Mouse (Mus musculus): Measurements from ENCODE around the gene Foxp1.

The Foxp1 gene

DNA sequence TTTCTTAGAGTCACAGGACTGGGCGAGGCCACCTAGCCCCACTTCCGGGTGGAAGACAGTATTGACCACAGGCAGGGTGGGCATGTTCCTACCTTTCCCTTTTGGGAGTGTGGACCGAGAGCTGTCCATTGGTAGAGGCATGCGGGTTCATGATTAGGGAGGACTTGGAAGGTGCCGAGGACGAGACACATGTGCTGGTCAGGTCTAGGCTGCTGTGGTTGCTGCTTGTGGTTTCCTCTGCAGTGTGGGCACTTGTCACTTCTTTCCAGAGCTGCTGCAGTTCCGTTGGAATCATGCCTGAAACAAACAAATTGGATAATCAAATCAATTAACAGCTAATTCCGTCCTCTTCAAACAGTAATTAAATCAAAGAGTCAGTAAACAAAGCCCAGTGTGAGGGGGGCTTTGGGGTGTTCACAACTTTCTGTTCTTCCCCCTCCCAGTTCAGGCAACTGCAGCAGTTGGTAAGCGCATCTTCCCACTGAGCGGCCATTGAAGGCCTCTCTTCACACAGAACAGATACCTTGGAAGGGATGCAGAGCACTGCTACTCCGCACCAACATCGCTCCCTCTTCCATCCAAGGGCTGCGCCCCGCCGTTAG, 519.3 kb downstream of the Foxp1 start:
- no peak for DNase-seq

DNA sequence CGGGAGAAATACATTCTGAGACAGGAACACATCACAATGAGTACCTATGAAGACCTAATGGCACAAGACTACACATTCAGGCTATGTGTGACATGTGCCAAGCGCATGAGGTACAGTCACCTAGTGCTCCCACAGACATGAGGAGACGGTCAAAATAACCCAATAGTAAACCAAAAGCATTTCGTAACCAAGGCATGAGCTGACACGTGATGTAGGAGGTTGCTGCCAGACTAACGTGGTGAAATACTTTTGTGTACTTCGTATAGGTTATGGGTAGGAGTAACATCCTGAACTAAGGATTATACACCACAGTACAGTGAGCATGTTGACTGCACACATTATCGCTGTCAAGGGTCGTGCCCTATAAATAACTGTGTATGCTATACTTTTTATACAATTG, 520.9 kb downstream of the Foxp1 start:
- no peak for DNase-seq

DNA sequence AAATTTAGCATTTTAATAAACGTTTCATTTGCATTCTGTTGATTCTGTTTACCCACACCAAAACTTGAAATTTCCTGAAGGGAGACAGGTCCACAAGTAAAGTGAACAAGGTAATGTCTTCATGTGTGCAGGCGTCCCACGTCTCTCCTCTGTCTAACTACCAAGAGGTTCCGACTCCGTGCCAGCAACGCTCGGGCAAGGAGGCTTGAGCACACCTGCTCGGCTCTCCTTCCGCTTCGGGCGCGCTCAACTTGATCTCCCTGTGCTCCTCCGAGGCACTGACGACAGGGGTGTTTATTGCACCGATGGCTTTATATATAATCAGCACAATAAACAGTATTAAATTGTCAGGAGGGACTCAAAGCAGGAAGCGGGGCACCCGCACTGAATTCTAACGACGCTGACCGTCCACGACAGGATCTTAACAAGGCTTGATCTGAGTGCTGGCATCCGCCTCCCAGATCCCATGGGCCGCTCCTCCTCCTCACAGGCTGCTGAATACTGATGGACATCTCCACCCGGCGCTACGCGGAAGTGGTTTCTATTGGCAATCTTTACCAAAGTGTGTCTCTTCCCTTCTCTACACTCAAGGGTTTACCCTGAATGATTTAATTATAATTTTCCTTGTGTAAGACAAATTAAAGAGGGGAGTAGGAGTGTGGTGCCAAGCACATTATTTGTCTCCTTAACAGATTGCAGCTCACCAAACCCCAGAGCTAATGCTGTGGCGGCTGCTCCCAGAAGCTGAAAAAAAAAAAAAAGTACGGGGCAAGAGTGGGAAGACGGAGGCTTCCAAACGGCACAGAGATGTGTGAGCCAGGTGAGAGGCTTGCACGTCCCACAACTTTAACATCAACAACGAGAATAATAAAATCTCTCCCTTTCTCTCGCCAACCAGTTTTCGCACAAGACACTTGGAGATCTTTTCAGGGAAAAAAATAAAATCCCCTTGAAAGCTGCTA, 523.3 kb downstream of the Foxp1 start:
- DNase-seq = no peak

DNA sequence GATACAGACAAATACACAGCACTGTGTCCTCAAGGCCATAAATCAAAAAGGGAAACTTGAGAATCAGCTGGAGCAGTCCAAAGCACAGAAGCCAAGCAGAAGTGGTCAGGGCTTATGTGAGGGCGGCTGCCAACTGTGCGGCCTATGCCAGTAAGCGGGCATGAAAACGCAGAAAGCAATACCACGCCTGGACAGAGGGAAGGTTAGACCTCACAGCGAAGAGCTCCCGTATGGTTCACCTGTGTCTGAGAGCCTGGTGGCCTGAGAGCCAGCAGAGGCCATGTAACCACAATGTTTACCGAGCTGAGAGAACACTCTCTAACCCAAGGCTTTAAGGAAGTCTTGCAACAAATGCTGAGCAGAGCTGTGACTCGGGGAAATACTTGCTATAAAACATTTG, 524.8 kb downstream of the Foxp1 start:
- no peak for DNase-seq

DNA sequence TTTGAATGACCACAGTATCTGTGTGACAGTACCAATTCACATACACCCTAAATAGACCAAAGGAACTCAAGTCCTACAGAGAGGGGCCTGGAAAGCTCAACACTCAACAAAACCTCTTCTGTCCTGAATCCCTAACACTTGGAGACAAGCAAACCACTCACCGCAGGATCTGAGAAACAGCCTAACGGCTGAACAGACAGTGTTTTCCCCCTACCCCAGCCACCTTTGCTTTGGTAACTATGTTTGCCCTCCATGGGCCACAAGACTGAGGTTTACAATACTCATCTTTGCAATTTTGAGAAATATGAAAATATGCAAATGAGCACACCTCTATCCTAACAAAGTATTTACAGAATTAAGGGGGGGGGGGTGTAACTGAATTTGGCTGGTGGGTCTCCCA, 525.7 kb downstream of the Foxp1 start:
- DNase-seq = no peak

DNA sequence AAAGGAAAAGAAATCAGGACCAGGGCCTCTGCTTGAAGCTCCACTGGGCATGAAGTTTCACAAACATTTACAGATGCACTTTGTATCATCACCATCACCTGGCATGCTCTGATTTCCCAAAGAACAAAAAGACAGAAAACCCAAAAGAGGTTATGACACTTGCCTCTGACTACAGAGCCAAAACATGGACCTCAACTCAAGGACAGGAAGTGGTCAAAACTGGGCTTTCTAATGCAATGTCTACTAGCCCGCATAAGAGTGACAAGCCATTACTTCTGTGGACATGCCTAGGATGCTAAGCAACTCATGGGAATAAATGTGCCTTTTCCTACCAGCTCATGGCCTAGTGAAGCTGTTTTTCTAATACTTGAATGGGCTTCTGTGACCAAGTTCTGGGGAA, 526.2 kb downstream of the Foxp1 start:
- DNase-seq = no peak

DNA sequence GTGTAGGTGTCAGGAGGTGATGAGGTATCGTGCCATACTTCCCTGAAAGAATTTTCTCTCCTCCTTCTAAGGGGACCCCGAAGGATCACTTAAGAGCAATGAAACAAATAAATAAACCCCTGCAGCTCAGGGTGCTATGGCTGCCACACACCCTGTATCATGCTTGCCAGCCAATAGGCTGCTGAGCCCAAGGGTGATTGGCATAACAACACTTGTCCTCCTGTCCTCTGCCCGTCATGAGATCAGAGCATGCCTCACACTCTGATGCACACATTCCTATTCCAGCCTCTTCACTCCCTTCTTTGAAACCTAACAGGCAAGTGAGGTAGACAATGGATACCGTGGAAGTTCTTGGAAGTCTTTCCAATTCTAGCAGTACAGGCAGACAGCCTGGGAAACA, 526.8 kb downstream of the Foxp1 start:
- no peak for DNase-seq

DNA sequence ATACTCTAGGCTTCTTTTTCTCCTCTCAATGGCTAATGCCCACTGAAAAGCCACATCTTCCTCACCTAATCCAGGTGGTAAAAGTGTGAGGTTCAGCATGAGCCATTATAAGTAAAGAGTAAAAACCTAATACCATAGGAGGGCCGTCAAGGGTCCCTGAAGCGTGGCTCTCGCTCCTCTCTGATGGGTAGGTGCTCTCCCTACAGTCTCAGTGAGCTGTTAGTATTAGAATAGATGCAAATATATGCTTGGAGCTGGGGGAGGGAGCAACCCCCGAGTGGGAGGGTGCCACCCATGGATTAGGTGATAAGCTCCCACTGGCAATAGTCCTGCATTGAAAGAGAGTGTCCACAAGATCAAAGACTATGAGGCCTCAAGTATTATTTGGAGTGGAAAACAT, 527.6 kb downstream of the Foxp1 start:
- no peak for DNase-seq

DNA sequence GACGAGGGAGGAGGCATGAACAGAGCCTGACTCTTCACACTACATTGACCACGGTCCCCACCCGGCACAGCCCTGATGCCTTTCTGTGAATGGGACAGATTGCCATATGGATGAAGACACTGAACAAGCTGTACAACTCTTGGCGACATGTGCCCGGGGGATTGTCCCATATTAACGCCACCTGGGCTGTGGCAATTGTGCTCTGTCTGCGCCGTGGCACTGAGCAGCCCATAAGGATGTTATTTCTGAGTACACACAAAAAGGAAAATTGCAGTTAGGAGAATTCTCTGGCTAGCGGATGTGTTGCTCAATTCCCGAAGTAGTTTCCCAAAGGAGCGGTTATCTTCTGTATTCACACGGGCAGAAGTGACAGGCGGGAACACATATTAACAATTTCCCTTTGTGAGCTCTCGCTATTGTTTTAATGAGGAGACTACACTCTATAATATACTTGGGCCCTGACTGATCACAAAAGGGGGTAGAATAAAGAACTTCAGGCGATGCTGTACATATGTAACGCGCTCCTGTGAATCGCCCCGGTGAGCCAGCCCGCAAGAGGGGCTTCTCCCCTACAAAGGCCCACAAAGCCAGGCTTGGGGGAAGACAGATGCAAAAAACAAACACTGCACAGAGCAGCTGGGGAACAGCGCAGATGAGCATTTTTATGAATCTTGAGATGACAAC, 528.3 kb downstream of the Foxp1 start:
- DNase-seq = no peak

DNA sequence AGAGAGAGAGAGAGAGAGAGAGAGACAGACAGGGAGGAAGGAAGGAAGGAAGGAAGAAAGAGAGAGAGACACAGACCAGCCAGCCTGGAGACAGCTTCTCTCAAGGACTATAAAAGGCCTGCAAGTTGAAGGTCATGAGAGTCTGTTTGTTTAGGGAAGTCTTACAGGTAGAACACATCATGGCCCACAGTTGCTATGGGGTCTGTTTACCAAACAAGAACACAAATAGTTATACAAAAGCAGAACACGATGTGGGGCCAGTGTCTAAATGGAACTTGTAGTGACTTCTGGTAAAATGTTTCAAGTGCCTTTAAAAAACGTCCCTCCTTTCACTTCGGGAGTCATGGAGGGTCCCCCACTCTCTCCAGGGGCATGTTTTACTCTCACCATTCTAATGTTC, 529.3 kb downstream of the Foxp1 start:
- no peak for DNase-seq

DNA sequence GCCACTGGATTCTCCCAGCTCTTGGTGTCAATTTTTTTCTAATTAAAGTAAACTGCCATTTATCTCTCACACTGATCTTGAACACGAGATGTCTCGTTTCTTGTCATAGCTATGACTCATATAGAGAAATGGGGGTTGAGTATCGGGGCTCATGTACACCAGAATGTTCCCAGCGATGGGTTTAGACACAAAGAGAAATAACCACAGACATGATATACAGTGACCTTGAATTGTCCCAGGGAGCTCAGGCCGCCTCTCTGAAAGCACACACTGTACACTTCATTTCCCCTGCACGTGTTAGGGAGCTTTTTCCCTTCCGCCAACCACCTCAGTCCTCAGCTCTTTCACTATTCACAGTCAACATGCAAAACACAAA, 529.8 kb downstream of the Foxp1 start:
- DNase-seq = no peak

DNA sequence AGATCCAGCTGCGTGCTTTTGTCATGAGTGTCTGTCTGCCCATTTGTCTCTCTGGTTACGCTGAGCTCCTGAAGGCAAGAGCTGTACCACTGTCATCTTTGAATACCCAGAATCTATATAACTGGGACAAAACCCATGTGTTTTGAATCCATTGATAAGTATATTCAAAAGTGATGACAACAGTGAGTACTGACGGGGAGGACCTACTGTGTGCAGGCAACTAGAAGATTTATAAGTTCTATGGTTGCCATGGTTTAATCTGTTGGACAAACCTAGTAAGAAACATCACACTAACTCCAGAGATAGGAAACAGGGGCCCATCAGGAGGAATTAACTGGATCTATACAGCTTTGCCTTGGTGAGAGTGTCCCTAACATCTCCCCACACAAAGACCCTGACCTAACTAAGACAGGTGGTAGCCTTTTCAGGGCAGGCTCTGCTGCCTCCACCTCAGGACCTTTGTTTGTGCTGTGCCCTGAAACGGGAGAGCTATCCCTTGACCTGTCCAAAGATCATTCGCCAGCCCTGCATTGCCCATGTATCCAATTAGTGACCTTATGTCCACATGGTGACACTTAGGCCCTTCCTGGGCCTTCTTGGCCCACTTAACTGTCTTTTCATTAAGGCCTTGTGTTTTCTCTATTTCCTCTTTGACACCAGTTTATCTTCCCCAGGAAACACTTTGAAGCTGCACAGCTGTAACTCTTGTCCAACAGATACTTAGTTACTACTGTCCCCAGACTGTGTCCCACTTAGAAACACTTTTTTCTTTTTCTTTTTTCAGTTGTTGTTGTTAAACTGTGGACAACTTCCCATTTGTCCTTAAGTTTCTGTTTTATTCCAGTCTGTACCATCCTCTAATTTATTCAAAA, 530.4 kb downstream of the Foxp1 start:
- DNase-seq = no peak

DNA sequence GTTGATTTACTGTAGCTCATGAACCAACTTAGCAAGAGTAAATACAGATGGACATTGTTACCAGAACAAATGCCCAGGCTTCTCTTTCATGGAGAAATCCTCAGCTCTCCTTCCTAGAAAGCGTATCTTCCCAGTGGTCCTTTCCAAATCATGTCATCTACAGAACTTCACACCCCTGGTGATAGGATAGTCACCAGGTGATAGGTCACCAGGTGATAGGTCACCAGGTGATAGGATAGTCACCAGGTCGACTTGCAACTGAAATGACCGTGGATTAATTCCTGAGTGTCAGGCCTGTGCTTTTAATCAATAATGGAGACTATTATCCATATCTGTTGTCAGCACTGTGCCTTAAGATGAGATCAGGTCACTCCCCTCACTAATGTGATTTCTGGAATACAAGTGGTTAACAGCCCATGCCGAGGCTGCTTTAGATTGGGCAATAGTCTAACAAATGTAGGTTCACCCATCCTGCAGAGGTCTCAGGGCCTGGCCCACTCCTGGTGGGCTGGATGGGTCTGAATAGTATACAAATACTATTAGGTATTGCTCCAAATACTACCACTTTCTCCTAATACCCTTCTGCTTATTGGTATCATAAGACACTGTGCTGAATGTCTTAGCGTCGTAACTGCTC, 534.9 kb downstream of the Foxp1 start:
- DNase-seq = no peak

DNA sequence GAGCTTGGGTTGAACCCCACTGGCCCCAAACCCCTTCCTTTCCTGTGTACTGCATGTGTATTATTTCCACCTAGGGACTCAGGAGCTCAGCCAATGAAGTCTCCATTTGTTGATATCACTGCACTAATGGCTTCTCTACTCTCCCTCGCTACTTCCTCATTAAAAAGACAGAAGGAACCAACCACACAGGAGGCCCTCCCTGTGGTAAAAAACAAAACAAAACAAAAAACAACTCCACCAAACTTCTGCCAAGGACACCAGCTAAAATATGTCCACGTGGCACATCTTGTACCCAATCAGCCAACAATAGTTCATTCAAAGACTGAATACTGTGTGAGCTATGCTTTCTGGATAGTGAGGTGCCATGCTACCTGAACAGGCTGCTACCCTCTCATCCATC, 537.1 kb downstream of the Foxp1 start:
- DNase-seq = no peak

DNA sequence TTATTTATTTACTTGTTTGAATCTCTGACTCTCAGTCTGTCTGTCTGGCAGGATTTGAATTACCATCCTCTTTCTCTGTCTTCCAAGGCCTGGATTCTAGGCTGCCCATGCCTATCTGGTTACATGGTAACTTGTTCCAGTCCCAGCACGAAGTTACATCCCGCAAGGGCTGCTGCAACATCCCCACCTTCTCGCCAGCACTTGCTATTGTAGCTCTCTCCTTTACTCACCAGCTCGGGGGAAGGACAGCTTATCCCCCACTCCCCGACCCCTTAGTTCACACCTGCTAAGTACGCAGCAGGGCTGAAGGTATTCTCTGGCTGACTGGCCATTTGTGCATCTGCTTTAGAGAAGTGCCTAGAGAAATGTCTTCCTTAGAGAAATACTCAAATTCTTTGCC, 537.9 kb downstream of the Foxp1 start:
- no peak for DNase-seq

DNA sequence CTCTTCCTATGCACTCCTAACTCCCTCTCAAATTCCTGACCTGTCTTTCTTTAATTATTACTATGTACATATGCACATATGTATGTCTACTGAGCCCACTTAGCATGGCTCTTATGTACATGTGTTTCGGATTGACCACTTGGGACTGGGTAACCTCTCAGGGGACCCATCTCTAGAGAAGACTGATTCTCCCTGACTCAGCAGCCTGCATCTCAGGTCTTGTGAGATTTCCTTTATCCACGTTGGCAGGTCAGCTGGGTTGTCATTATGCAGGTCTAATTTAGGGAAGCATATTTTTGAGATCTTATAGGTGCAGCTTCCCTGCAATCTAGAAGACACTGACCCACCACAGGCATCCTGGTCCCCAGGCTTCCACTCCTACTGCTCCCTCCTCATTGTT, 538.5 kb downstream of the Foxp1 start:
- DNase-seq = no peak

DNA sequence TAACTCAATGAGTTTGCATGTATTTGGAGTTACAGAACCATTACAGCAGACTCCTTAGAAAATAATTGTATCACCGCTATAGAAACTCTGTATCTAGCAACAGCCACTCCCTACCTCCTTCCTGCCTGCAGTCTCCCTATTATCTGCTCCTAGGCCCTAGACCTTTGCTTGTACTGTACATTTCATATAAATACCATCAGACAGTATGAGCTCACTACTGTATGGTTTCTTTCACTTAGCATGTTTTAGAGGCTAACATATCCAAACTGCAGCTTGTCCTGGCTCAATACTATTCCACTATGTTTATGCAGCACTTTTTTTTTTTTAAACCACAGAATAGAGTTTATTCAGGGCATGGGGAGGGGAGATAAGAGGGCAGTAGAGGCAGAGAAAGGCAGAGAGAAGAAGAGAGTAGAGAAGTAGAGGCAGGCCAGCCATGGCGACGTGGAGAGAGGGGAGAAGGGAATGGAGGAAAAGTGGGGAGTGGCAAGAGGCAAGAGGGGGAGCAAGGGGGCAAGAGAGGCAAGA, 539.1 kb downstream of the Foxp1 start:
- DNase-seq = no peak

DNA sequence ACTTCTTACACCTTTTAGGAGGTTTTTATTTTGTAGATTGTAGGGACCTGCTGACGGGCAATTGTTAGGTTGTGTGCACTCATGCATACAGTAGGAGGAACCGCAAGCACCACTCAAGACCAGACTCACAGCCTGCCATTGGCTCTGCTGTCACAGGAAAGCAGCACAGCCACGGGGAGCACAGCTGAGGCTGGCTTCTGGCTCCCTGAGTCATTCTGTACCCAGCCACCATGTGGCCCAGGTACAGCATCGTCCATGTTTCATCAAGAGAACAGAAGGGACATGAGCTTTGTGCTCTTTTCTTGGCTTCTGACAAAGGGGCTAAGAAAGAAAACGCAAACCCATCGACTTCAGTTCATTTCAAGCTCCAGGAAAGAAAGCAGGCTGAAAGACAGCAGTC, 541.3 kb downstream of the Foxp1 start:
- DNase-seq = no peak

DNA sequence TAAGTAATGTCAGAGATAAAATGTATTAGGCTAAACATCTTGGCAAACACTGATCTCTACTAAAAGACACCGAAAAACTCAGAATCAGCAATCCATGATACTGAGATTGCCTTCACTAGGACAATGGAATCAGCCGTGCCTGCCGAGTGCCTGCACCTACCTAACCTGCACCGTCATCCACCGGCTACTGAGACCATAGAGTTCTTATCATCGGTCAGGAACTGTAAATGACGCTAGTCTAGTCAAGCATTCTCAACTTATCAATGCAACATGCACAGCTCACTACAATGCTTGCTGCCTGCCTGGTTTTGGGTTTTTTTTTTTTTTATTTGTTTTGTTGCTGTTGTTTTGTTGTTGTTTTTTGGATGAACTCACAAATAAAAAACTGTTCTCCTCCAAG, 542.1 kb downstream of the Foxp1 start:
- no peak for DNase-seq

DNA sequence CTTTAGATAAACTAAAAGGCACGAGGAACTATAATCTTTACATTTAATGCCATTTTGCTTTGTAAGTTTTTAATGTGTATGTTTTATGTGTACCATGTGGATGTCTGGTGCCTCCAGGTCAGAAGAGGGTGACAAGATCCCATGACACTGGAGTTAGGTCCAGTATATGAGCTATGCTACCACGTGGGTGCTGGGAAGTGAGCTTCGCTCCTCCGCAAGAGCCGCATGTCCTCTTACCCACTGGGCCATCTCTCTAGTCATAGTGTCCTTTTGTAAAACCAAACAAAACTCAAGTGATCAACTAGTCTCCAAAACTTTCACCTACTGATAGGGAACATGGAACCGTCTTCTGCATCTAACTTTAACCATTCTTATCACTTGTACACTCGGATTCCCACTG, 542.5 kb downstream of the Foxp1 start:
- DNase-seq = no peak

DNA sequence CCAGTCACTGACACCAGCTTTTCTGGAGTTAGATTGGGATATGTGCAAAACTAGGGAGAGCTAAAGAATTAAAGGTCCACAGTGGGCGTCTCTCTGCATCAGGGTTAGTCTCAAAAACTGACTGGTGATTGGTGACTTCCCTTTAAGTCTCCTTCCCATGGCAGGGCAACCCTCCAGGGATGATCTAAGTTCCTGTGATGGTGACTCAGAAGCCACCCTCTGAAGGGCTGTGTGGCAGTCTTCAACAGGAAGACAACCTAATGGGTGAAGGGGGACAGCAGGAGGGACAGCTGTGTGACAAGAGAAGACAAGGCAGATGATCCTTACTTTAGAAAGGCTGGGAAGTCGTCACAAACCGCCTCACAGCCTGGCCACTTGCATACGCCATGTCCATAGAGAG, 544.7 kb downstream of the Foxp1 start:
- DNase-seq = no peak

DNA sequence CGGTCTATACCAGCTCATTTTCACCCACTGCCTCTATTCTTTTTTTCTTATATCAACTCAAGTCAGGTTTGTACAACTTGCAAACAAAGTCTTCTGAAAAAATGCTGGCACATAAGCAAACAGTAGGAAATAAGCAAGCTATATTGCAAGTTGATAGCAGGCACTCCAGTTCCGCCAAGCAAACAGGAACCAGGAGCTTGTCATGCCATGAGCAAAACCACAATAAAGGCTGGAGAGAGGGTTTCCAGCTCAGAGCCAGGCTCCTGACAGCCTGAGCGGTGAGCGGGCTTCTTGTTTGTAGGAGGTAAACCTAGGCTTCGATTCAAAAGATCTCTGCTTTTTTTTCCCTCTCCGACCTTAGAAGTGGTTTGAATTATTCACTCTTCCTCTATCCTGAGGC, 546.6 kb downstream of the Foxp1 start:
- no peak for DNase-seq
